Mouse (Mus musculus) cerebellum, adult 9-10 months (tissue): ENCODE measurements at regions not wholly inside any gene's neighbourhood (a gene's known extent, or its start where the extent isn't known, plus 50 kb on each side); places are given as distances from the start of the nearest gene placed in this dataset.

Source experiments
- DNase-seq: peaks from one replicate; pipeline ENCODE4 v3.0.0; 2022

DNA sequence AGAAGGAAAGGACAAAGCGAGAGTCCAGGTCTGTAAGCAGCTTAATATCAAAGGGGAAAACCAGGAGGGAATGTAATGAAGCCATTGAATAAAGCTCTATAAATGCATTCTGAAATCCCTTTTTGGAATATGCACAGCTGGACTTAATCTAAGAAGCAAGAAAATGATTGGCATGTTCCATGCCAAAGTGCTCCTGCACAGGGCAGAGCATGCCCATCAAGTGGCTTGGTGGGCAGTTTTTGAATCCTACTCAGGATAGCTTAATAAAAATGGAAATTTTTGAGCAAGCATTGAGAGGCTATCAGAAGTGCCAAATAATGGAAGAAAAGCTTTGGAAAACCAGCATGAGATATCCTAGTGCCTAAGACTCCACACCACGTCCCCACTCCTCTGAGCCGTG is 466.1 kb downstream of the Epm2a start:
- DNase-seq: no peak

DNA sequence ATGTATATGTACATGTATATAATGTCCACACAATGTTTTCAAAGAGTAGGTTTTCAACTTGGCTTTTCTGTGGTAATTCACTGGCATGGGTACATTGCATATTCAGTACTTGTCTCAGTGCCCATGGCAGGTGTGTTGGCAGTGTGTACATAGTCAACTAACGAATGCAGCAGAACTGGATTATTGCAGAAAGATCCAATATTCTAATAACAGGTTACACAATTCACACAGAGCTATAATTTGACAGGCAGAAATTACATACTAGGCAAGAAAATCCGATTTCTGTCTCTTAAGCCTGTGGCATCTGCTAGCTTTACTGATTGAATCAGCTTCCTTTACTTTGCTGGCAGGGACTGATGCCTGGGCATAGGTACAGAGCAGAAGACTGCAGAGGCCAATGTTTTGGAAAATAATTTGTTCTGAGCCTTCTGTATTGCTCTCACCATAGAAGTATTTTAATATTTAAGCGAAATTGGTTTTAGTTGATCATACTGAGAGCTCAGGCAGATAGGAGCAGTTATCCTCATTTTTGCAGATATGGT is 479.3 kb downstream of the Epm2a start:
- DNase-seq: no peak

DNA sequence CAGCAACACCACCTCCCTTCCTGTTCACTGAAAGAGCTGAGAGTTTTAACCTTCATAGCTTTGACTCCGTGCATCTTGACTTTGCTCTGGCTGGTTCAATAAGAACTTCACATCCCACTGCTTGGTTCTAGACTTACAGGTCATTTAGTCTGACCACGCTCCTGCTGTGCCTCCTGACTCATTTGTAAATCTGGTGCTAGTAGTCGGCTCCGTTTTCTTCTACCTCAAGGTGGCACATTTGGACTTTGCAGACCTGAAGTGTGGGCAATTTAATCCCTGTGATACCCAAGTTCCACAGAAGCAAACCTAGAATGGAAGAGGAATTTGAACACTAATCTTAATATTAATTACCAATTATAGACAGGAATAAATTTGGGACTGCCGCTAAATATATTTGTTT is 497.9 kb downstream of the Epm2a start:
- peak; percentile 16 for DNase-seq

DNA sequence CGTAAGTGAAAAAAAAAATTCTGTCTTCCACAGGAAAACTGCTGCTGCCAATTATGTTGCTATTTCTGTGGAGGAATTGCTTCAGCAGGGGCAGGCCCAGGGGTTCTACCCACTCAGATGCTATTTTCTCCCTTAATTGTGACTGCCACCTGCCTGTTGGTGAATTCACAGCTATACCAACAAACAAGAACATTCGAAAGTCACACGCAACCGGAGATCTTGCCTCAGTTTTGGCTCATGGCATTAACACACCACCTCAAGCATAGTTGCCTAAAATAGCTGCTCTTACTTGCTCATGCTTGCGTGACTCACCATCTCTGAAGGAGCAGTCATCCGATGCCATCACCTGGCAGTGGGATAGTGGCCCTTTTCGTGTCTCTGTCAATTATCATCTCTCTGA is 498.3 kb downstream of the Epm2a start:
- peak; percentile 2 for DNase-seq

DNA sequence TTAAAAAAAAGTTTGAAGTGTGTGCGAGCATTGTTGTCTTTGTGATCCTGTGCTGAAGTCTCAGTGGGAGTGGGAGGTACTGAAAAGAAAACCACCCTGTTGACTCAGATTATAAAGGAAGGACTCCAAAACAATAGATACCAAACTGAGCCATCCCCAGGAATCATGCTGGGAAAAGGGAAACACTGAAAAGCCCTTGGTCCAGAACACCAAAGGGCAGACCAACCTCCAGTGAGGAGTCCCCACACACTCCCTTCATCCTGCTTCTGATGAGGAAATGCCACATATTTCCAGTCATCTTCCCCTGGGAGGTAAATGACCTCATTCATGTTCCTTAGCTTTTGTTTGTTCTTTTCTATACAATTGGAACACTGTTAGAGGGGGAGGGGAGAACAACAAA is 502.9 kb downstream of the Epm2a start:
- no peak for DNase-seq

DNA sequence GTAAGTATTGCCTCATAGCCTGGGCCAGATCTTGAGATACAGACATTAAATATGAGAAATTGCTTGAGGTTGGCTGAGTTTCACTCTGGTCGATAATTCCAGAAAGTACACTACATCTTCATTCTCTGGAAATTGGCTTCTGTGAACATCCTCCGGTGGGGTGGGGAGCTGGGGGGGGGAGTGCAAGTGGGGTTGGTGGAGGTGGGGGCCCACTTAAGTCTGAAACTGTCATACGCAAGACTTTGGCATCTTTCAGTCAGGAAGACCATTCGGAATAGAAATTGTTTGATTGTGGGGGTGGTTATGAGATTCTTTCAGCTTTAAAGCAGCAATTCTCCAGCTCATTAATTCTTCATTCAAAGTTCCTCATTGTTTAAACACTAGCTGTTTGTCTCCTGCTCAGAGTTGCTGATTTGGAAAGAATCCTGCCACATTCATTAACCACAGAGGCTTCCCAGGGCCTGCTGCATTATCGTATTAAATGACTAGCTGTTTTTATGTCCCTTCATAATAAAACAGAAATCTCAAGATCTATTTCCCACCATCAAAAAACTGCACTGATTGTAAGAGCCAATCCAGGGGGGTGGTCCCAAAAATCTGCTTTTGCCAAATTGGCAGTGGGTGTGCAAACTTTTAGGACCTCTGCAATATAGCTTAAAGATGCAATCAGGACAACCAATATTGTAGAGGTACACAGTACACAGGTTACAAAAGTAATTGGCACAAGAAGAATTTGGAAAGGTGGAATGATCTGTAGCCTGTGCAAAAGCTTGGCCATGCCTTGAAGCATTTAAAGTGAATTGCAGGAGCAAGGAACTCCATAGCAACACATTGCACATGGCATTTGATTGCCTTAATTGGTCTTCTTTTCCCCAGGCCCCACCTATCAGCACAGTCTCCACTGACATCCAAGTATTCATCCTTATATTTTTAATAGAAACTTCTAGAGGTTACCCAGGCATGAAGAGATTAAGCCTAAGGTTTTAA is 532.2 kb downstream of the Epm2a start:
- no peak for DNase-seq

DNA sequence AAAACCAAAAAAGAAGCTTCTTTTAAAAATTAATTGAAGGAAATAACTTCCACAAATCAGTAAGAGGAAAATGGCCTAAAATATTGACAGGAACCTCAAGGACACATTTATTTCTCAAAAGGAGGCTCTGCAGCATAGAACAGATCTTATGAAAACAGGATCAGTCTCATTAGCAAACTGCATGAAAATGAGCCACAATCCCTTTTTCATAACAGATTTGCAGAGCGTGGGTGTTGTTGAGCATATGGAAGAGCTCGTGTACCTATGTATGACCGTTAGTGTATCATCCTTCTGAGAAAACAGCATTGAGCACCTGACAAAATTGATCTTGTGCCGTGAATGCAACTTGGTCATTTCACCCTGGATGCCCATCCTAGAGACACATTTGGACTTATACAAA is 543.0 kb downstream of the Epm2a start:
- DNase-seq: no peak

DNA sequence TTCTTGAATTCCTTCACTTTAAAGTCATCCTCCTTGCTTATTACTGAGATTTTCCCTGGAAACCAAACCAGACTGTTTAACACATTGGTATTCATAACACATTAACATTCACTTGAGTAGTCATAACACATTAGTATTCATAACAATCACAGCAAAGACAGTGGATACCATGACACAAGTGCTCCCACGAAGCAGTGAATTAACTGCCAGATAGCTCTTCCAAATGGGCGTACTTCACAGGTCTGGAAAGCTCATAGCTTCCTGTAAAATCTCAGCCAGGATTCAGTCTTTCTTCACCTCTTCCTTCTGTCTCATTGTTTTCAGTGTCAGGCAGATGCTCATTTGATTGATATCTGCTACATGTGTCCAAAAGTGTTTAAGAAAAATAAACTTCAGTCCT is 545.7 kb downstream of the Epm2a start:
- no peak for DNase-seq

DNA sequence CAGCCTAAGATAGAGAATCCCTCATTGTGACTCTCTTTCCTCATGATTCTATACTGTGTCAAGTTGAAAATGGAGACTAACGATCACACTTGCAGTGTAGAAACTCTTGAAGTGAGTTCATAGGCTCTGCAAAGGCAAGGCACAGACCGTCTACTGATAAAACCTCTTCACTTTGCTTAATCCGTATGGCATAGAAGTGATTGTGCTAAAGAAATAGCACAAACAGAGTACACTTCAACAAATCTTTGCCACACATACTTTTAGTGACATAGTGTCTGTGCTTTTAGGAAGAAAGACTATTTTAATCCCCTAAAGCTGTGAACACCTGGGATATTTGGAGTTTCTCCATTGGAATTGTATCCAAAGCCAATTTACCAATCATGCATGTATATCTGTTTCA is 578.9 kb downstream of the Epm2a start:
- DNase-seq: no peak

DNA sequence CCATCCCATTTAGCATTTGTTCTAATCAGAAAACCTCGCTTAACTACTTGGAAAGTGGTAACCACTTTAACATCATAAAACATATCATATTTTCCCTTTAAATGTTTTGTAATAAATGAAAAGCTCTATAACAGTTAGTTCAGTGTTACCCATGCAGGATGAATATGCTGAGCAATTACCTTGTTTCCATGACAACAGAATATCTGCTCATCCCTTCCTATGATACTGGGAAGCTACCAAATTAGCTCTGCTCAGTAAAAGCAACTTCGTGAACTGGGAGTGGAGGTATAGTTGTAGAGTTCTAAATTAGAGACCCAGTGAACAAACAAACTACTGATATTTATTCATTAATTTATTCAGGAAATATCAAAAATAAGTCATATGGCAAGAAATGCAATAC is 595.0 kb downstream of the Epm2a start:
- no peak for DNase-seq

DNA sequence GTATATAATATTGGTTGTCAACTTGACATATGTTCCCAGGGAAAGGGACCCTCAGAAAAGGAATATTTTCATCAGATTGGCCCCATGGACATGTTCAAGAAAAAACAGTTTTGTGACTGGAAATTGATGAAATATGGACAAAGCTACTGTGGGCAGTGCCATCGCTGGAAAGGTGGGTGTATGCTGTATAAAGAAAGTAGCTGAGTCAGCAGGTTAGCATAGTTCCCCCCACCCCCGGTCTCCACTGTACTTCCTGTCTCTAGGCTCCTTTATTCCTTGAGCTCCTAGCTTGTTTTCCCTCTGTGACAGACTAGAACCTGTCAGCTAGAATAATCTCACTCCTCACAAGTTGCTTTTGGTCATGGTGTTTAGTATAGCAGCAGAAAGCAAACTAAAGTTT is 599.6 kb downstream of the Epm2a start:
- DNase-seq: no peak

DNA sequence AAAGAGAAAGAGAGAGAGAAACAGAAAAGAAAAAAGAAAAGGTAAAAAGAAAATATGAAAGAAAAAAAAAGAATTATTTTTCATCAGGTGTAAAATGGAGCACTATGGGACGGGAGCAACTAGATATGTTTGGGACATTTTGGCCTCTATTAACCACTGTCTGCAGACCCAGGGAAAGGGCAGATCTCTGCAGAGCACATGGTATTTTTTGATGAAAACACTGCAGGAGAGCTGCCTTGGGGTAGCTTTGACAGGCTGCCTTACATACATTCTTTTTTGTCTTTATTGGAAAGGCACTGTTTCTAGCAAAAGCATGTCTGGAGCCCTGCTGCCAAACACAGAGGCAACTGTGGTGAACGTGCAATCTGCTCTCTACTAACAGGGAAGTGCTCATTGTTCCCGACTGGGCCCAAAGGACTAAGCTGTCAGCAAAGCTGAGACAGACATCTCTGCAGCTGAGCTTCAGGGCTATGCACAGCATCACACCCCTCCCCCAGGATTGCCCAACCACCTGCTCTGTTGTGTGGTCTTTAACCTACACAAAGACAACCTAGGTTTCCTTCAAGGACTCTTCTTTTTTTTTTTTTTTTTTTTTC is 617.2 kb downstream of the Epm2a start:
- no peak for DNase-seq

DNA sequence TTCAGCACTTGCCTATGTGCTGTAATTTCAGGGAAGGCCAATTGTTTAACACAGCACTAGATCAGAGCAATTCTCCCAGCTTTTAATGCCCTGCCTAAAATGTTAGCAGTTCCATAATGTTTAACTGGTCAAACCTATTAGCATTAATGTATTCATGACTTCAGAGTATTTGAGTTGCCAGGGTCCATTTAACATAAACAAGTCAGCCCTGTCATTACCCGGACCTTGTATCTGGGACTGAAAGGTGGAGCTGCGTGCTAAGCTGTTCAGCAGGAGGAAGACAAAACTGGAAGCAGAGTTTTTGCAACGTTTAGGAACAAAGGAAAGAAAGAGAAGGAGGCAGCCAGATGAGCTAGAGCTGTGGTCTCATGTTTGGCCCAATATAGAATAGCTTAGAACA is 661.8 kb downstream of the Epm2a start:
- DNase-seq: no peak

DNA sequence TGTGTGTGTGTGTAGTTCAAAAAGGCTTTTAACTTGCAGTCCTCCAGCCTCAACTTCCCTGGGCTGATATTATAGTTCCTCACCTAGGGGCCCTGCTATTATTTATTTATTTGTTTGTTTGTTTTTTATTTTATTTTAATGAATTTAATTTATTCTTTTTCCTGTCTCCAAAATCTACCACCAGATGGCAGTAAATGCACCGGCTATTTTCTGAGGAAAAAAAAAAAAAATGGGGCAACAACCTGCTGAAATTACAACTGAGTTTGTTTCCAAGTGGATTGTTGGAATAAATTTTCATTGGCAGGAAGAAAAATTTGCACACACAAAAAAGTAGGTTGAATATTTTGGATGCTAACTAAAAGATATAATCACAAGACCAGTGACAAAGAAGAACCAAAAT is 662.7 kb downstream of the Epm2a start:
- peak; percentile 13 for DNase-seq

DNA sequence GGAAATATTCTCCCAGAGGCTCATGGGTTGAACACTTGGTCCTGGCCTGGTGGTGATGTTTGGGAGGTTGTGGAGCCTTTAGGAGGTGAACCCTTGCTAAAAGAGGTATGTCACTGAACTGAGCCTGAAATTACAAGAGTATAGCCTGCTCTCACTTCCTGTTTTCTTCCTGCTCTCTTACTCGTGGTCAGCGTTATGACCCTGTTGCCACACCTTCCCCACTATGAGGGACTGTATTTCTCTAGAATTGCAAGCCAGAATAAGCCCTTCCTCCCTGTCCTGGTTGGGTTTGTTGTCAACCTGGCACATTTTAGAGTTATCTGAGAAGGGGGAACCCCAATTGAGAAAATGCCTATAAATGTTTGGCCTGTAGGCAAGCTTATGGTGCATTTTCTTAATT is 674.1 kb downstream of the Epm2a start:
- no peak for DNase-seq

DNA sequence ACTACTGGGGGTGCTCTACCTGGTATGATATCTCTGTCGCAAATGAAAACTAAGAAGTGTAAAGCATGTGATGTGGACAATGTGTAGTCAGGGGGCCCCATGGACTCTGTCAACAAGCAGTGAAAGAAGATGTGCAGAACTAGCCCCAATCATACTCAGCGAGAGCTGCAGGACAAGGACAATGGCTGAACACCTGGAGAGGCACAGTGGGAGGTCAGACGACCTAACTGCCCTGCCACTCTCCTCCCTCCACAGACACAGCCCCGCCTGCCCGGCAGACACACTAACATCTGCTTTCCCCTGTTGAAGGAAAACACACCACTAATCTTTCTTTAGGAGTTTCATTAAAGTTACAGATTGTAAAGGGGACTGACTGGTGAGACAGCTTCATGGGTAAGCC is 675.1 kb downstream of the Epm2a start:
- DNase-seq: peak; percentile 20

DNA sequence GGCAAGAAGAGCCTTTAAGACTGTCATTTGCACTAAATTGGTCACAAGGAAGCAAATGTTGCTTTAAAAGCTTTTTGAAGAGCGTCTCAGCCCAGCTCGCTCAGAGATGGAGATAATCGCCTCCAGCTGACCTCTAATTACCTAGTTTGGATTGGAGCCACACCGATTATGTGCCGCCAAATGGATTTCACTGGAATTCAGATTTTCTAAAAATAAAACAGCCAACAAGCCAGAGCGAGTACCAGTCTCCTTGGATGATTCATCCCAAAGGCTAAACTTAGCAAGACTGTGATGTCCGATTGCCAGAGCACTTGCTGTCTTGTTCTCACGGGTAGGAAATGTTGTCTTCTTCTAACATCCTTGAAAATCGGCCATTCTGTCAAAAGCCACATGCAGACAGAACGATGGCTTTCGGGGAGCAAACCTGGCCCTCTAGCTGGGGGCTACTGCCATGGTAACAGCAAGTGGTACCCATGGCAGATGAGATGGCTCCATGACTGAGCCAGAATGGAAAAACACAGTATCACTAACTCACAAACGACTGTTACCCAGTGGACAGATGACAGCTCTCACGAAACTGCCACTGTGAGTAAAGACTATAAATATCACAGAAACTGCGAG is 676.1 kb downstream of the Epm2a start:
- peak; percentile 89 for DNase-seq

DNA sequence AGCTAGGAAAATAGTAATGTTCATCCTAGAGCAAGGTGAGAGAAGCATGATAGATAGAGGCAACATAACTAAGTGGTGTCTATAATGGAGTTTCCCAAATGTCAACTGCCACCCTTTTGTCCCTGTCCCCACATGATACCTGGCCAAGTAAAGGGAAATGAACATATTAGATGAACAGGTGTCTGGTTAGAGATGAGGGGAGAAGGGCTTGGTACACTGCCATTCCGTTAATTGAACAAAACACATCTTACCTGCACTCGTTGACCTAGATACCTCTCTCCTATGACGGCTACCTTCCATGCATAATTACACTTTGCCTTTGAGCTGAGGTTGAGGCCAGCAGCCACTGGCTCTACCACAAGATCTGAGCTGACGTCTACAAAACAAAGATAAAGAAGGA is 677.4 kb downstream of the Epm2a start:
- DNase-seq: peak; percentile 61

DNA sequence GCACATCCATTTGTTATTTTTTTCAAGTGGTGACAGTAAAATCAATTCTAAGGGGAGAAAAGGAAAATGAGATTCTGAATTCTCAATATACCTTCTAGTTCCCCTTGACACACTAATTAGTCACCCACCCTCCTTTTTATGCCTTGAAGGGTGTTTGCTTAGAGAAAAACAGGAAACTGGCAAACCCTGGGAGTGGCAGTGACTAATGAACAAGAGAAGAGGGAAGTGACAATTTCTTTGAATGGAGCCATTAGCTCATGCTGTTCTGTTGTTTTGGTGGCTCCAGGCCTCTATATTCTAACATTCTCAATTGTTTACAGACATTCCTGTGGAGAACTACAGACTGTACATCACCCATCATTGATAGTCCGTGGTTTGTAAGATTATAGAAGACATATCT is 692.0 kb downstream of the Epm2a start:
- no peak for DNase-seq

DNA sequence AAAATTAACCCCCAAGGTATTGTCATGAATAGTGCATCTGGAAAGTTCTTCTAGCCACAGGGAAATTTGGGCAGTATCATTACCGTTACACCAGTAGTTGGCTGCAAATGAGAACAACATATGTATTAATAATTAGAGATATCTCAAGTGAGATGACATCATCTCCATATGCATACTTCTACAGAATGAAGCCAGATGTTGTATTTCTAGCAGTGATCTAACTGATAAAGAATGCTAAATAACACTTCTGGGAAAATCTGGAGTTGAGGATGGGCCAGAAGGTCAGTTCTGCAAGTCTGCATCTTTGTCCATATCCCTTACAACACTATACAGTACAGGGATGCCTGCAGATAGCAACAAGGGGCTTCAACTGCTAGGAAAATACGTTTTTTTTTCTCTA is 702.7 kb downstream of the Epm2a start:
- no peak for DNase-seq

DNA sequence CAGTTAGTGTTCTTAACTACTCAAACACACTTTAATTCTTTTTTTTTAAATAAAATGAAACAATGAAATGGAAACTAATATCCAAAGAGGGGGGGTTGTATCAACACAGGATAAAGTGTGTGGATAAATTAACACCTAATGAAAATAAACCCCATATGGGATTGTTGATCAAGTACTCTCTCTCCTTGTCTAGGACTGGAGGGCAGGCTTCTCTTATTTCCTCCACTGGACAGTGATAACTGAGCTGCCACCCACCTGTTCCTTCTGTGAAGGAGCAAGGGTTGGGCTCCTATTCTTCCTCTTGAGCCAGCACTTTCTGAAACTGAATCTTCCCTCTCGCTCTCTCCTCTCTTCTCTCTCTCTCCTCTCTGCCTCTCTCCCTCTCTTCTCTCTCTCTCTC is 716.5 kb downstream of the Epm2a start:
- DNase-seq: no peak

DNA sequence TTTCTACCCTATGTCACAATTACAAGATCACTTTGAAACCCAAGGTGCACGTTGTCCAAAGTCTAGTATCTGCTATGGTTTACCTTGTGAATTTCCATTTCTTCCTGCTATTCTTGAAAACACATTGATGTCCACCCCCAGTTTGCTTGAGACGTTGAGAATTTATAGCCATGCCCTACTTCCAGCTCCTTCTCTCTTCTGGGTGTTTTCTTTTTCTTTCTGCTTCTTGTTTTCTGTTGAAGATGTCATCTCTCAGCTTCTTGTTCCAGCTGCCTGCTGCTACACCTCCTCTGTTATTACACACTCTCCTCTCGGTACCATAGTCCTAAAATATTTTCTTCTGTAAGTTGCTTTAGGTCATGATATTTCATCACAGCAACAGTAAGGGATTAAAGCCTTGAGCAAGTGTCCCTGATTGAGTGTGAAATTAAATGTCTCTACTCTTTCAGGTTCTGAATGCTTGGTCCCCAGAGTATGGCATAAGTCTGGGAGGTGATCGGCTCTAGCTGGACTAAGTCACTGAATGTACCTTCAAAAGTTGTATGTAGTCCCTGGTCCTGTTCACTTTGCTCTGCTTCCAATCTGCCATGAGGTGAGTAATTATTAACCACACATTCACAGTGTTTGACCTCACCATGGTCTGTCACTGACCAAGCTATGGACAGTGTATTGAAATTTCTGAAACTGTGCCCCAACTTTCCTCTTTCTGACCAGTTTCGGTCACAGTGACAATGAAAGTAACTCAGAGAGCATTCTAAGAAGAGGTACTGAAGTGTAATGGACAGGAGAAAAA is 718.1 kb downstream of the Epm2a start:
- DNase-seq: no peak

DNA sequence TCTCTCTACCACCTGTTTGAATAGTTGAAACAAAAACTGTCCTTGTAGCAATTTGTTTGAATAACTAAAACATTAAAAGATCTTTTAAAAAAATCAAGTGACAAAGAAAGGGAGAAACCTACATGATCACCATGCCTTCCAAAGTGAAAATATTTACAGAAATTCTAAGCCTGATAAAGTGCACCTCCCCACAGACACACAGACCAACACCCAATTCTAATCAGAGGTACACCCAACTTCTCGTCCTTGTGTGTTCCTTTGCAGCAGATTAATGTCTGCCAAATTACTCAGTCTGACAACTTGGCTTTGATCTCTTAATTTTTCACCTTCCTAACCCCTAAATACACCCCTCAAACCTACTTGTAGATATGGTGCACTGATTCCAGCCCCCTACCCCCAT is 719.1 kb downstream of the Epm2a start:
- DNase-seq: no peak
